Mouse (Mus musculus): ENCODE data around the gene Atp6v0d1. TPM values are rescaled to one million over a fixed set of nuclear protein-coding genes. Genes with fewer than 3 reads are reported as not detected.

Atp6v0d1 gene
- total RNA-seq, 2 experiments from 2014 or later: 288 to 305 TPM

Small RNA genes lying within 50 kb of the gene (microRNA-seq; reads per million reads assigned to microRNA genes)
- gene Mir1966: 0.42 to 0.90 reads per million in 2 experiments

Other genes with a start within 250 kb of the Atp6v0d1 start
- gene Lrrc29, start 239.8 kb downstream of the Atp6v0d1 start, total RNA-seq (2021): 1 to 10 TPM; 5.9 to 7.8 TPM
- gene Tmem208, start 239.7 kb downstream of the Atp6v0d1 start, total RNA-seq (2021): 10 to 100 TPM; 44.1 to 47.9 TPM
- gene Fhod1, start 218.1 kb downstream of the Atp6v0d1 start, total RNA-seq (2021): 1 to 10 TPM; 1.8 to 1.9 TPM
- 10 to 100 TPM; 12.2 to 13.7 TPM for gene Slc9a5, start 217.2 kb downstream of the Atp6v0d1 start, total RNA-seq (2021)
- 1 to 10 TPM; 1.2 to 2.1 TPM for gene Plekhg4, start 192.8 kb downstream of the Atp6v0d1 start, total RNA-seq (2021)
- not detected for gene Kctd19, start 152.5 kb downstream of the Atp6v0d1 start, total RNA-seq (2021)
- gene Lrrc36, start 152.5 kb downstream of the Atp6v0d1 start, total RNA-seq (2021): under 1 TPM; 0.27 to 0.81 TPM
- 10 to 100 TPM; 31.9 TPM for gene Tppp3, start 94.5 kb downstream of the Atp6v0d1 start, total RNA-seq (2021)
- 10 to 100 TPM; 32.8 to 37.6 TPM for gene Zdhhc1, start 69.1 kb downstream of the Atp6v0d1 start, total RNA-seq (2021)
- not detected for gene Hsd11b2, start 47.3 kb downstream of the Atp6v0d1 start, total RNA-seq (2021)
- 10 to 100 TPM; 82.8 to 92.6 TPM for gene Ripor1, start 39.2 kb upstream of the Atp6v0d1 start, total RNA-seq (2021)
- 10 to 100 TPM; 73.6 to 80.1 TPM for gene Ctcf, start 70.5 kb upstream of the Atp6v0d1 start, total RNA-seq (2021)
- not detected for gene Agrp, start 71.3 kb upstream of the Atp6v0d1 start, total RNA-seq (2021)
- 10 to 100 TPM; 69.3 to 72.7 TPM for gene Carmil2, start 120.2 kb upstream of the Atp6v0d1 start, total RNA-seq (2021)
- 10 to 100 TPM; 37.1 to 38.7 TPM for gene Acd, start 135.1 kb upstream of the Atp6v0d1 start, total RNA-seq (2021)
- 10 to 100 TPM; 29.1 to 36.3 TPM for gene Pard6a, start 135.1 kb upstream of the Atp6v0d1 start, total RNA-seq (2021)
- not detected for gene 4933405L10Rik, start 141.6 kb upstream of the Atp6v0d1 start, total RNA-seq (2021)
- 1 to 10 TPM; 9.0 to 9.4 TPM for gene Enkd1, start 142.2 kb upstream of the Atp6v0d1 start, total RNA-seq (2021)
- gene Gfod2, start 192.6 kb upstream of the Atp6v0d1 start, total RNA-seq (2021): 10 to 100 TPM; 21.9 to 22.5 TPM